ENCODE assay signal across 15 mouse cellular contexts in genomic region chr13:35345507-35346129, GRCm38 (mm10).
A peak's percentile ranks its signal among the peaks of the same experiment; 100 is the strongest.
DNase-seq lines count a peak whose midpoint lies in the region; ATAC-seq and TF ChIP-seq lines count a peak whose summit lies in the region.
"Had no signal": no experiment of that assay in that cellular context is flagged by ENCODE, and none has a peak within 500 bp of the region (broad histone marks: within the 10 kb centered on the region; RNA-seq: fewer than 3 reads in every experiment).

No protein-coding gene starts in this region.

- H3K4me1 ChIP-seq in neural tube, embryonic 14.5 days (ENCODE audit: control insufficient read depth, insufficient read depth, low read length), result no peaks in the 10 kb centered on the region
- H3K4me1 ChIP-seq in midbrain, postnatal 0 days (ENCODE audit: insufficient read depth, low read length), result no peaks in the 10 kb centered on the region
- H3K4me1 ChIP-seq: embryonic facial prominence, embryonic 13.5 days; lung, embryonic 15.5 days; stomach, embryonic 15.5 days had no signal

- H3K27ac ChIP-seq in neural tube, embryonic 14.5 days (ENCODE audit: low read depth, low read length), result no peak overlapping the region
- H3K27ac ChIP-seq in midbrain, postnatal 0 days (ENCODE audit: low read depth, low read length), result no peak overlapping the region
- H3K27ac ChIP-seq: embryonic facial prominence, embryonic 13.5 days; kidney, postnatal 0 days; lung, embryonic 15.5 days; stomach, embryonic 15.5 days had no signal

- no peaks in the 10 kb centered on the region for H3K9me3 ChIP-seq in neural tube, embryonic 14.5 days (ENCODE audit: control insufficient read depth, low read length)
- no peaks in the 10 kb centered on the region for H3K9me3 ChIP-seq in midbrain, postnatal 0 days (ENCODE audit: low read length)
- H3K9me3 ChIP-seq: embryonic facial prominence, embryonic 13.5 days; lung, embryonic 15.5 days; stomach, embryonic 15.5 days had no signal

- peak; percentile 66; the same call in 1 of the 2 replicates for ATAC-seq in neural tube, embryonic 14.5 days (ENCODE audit: low read depth)
- peak; percentile 67; the same call in 1 of the 2 replicates for ATAC-seq in midbrain, postnatal 0 days (ENCODE audit: low FRiP score)

- H3K27me3 ChIP-seq in neural tube, embryonic 14.5 days (ENCODE audit: control insufficient read depth, insufficient read depth, low read length), result no peaks in the 10 kb centered on the region
- no peaks in the 10 kb centered on the region for H3K27me3 ChIP-seq in midbrain, postnatal 0 days (ENCODE audit: insufficient read depth, low read length)
- H3K27me3 ChIP-seq: embryonic facial prominence, embryonic 13.5 days; lung, embryonic 15.5 days; stomach, embryonic 15.5 days had no signal

- TF ChIP-seq CTCF in midbrain, postnatal 0 days (IDR thresholded peaks at IDR 0.05), result no peak

- no peak overlapping the region for H3K9ac ChIP-seq in neural tube, embryonic 14.5 days (replicated peaks; ENCODE audit: low read depth, low read length)
- no peak overlapping the region for H3K9ac ChIP-seq in midbrain, postnatal 0 days (replicated peaks; ENCODE audit: low read length, poor library complexity, severe bottlenecking)
- H3K9ac ChIP-seq: embryonic facial prominence, embryonic 13.5 days; lung, embryonic 15.5 days; stomach, embryonic 15.5 days had no signal

- H3K4me3 ChIP-seq in neural tube, embryonic 14.5 days (ENCODE audit: low read depth, low read length), result no peak overlapping the region
- no peak overlapping the region for H3K4me3 ChIP-seq in midbrain, postnatal 0 days (ENCODE audit: low read depth, low read length)
- H3K4me3 ChIP-seq: embryonic facial prominence, embryonic 13.5 days; lung, embryonic 15.5 days; stomach, embryonic 15.5 days had no signal

- H3K36me3 ChIP-seq in neural tube, embryonic 14.5 days (ENCODE audit: control insufficient read depth, insufficient read depth, low read length), result no peaks in the 10 kb centered on the region
- H3K36me3 ChIP-seq in midbrain, postnatal 0 days (ENCODE audit: insufficient read depth, low read length), result no peaks in the 10 kb centered on the region
- H3K36me3 ChIP-seq: embryonic facial prominence, embryonic 13.5 days; lung, embryonic 15.5 days; stomach, embryonic 15.5 days had no signal

- WGBS in neural tube, embryonic 14.5 days, result 48% methylated on average over 2 of the region's 2 CpGs
- 28% methylated on average over 2 of the region's 2 CpGs for WGBS in midbrain, postnatal 0 days

- DNase-seq in embryo, embryonic 10 days (ENCODE audit: low spot score), result peak; percentile 19
- DNase-seq in embryo, embryonic 11 days, result no peak
- DNase-seq in neural tube, embryonic 10.5 days (ENCODE audit: extremely low spot score, low spot score), result no peak
- DNase-seq in layer of hippocampus, adult 9-11 months, result peak; percentile 75
- peak; percentile 65 for DNase-seq in midbrain, postnatal 0 days (ENCODE audit: low spot score)
- no peak for DNase-seq in adrenal gland, postnatal 25 days
- DNase-seq in heart, postnatal 4 days, result no peak
- DNase-seq: adrenal gland, adult 2 months; cerebellum, adult 9-11 months; thymus, postnatal 4 days had no signal

- no peak overlapping the region for H3K4me2 ChIP-seq in neural tube, embryonic 14.5 days (ENCODE audit: low read depth, low read length)
- H3K4me2 ChIP-seq in midbrain, postnatal 0 days (ENCODE audit: low read depth, low read length, poor library complexity, severe bottlenecking), result no peak overlapping the region
- H3K4me2 ChIP-seq: embryonic facial prominence, embryonic 13.5 days; lung, embryonic 15.5 days; stomach, embryonic 15.5 days had no signal

Comparison
In these comparisons a context has a peak if more than half of its experiments do, and no peak if none do; other contexts are left out.
1. DNase-seq: peak in embryo, embryonic 10 days (single experiment), layer of hippocampus, adult 9-11 months (single experiment) and midbrain, postnatal 0 days (single experiment); none in embryo, embryonic 11 days (single experiment), neural tube, embryonic 10.5 days (single experiment), adrenal gland, postnatal 25 days (single experiment) and heart, postnatal 4 days (single experiment).